Mouse (Mus musculus): ENCODE results near the gene Atf7ip. TPM values are rescaled to one million over a fixed set of nuclear protein-coding genes. Genes with fewer than 3 reads are reported as not detected.

The Atf7ip gene
- polyA plus RNA-seq, 1 experiment = 11.6 TPM

DNA sequence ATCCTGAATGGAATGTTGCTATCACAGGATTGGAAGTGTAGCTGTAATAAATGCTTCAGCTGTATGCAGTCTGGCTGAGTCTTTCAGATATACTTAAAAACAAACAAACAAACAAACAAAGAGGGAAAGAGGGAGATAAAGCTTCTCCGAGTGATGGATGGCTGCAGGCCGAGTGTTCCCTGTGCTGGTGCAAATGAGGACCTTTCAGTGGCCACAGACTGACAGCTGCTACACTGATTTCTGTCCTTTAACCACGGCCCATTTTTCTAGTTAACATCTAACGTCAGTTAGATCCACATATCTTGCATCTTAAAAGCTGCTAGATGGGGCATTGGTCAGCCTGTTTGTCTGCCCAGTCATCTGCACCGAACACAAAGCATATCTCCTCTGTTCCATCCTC, 30.2 kb downstream of the Atf7ip start:
- Histone ChIP-seq H3K4me2 (ENCODE audit: low read depth) (no peak overlapping the region), H3ac (ENCODE audit: control insufficient read depth, insufficient read length) (no peak overlapping the region), H3K79me2 (ENCODE audit: control insufficient read depth, insufficient read depth) (peaks cover 78% of the 10 kb centered on the region), H3K27me3 (ENCODE audit: control insufficient read depth, insufficient read depth, insufficient read length) (no peaks in the 10 kb centered on the region), H3K4me3 (no peak overlapping the region), H3K36me3 (ENCODE audit: control insufficient read depth, insufficient read depth) (no peaks in the 10 kb centered on the region)
- TF ChIP-seq SRF (IDR thresholded peaks at IDR 0.05; ENCODE audit: control insufficient read depth, insufficient read length, low read depth) (no peak), MYOD1 (IDR thresholded peaks at IDR 0.05; ENCODE audit: control insufficient read depth in 1 of 3, insufficient read length in 2 of 3, low read depth in 2 of 3) (peak in 1 of 3 experiments; percentile 5)

DNA sequence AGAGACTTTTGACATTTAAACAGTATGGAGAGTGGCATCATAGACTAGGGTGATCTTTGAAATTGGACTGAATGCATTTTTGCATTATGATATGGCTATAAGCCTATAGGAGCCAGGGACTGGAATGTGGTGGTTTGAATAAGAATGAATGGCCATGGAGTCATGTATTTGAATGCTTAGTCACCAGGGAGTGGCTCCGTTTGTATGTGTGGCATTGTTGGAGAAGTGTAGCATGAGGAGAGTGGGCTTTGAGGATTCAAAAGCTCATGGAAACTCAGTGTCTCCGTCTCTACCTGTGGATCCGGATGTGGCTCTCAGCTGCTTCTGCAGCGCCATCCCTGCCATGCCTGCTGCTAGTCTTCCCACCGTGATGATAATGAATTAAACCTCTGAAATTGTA, 35.4 kb downstream of the Atf7ip start:
- Histone ChIP-seq H3K27me3 (ENCODE audit: control insufficient read depth, insufficient read depth, insufficient read length) (no peaks in the 10 kb centered on the region), H3ac (ENCODE audit: control insufficient read depth, insufficient read length) (no peak overlapping the region), H3K4me3 (no peak overlapping the region), H3K79me2 (ENCODE audit: control insufficient read depth, insufficient read depth) (peaks cover 80% of the 10 kb centered on the region), H3K4me2 (ENCODE audit: low read depth) (peak overlapping the region; percentile 6), H3K36me3 (ENCODE audit: control insufficient read depth, insufficient read depth) (no peaks in the 10 kb centered on the region)
- TF ChIP-seq CEBPB (IDR thresholded peaks at IDR 0.05; ENCODE audit: insufficient read depth, poor library complexity, severe bottlenecking) (no peak), POLR2AphosphoS2 (IDR thresholded peaks at IDR 0.05; ENCODE audit: insufficient read length, low read depth) (no peak), MYOG (IDR thresholded peaks at IDR 0.05; ENCODE audit: control insufficient read depth in 1 of 3, insufficient read depth in 1 of 3, insufficient read length in 2 of 3, low read depth in 2 of 3) (no peak), POLR2A (IDR thresholded peaks at IDR 0.05; ENCODE audit: insufficient read length, low read depth) (no peak), MAX (IDR thresholded peaks at IDR 0.05; ENCODE audit: low read depth) (no peak), USF1 (IDR thresholded peaks at IDR 0.05; ENCODE audit: low read depth) (no peak), MYOD1 (IDR thresholded peaks at IDR 0.05; ENCODE audit: control insufficient read depth in 1 of 3, insufficient read length in 2 of 3, low read depth in 2 of 3) (no peak), TCF3 (IDR thresholded peaks at IDR 0.05; ENCODE audit: insufficient read length, low read depth) (no peak), E2F4 (IDR thresholded peaks at IDR 0.05; ENCODE audit: insufficient read depth) (no peak), SRF (IDR thresholded peaks at IDR 0.05; ENCODE audit: control insufficient read depth, insufficient read length, low read depth) (no peak), REST (IDR thresholded peaks at IDR 0.05; ENCODE audit: insufficient read depth, insufficient read length) (no peak), TCF12 (IDR thresholded peaks at IDR 0.05; ENCODE audit: insufficient read depth, poor library complexity, severe bottlenecking) (no peak)

DNA sequence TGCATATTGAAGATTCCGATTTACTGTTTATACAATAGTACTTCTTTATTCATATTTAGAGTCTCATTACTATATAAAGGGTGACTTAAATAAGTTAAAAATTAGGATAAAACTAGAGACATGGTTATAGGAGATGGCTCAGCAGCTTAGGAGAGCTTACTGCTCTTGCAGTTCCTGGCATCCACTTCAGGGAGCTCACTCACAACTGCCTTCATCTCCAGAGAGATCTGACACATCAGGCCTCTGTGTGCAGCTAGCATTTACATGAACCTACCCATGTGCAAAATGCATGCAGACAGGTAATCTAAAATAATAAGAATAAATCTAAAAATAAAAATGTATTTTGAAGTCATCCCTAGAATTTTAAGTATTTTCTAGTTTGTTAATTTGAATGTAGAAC, 36.1 kb downstream of the Atf7ip start:
- peaks cover 86% of the 10 kb centered on the region for H3K79me2 ChIP-seq (ENCODE audit: control insufficient read depth, insufficient read depth)
- H3K36me3 ChIP-seq (ENCODE audit: control insufficient read depth, insufficient read depth) = no peaks in the 10 kb centered on the region
- H3K4me2 ChIP-seq (ENCODE audit: low read depth) = no peak overlapping the region
- H3K27me3 ChIP-seq (ENCODE audit: control insufficient read depth, insufficient read depth, insufficient read length) = no peaks in the 10 kb centered on the region
- no peak overlapping the region for H3K4me3 ChIP-seq
- no peak for TF ChIP-seq POLR2AphosphoS2 (IDR thresholded peaks at IDR 0.05; ENCODE audit: insufficient read length, low read depth)
- TF ChIP-seq MYOG (IDR thresholded peaks at IDR 0.05; ENCODE audit: control insufficient read depth in 1 of 3, insufficient read depth in 1 of 3, insufficient read length in 2 of 3, low read depth in 2 of 3) = no peak
- TF ChIP-seq CEBPB (IDR thresholded peaks at IDR 0.05; ENCODE audit: insufficient read depth, poor library complexity, severe bottlenecking) = no peak
- no peak for TF ChIP-seq REST (IDR thresholded peaks at IDR 0.05; ENCODE audit: insufficient read depth, insufficient read length)
- H3ac ChIP-seq (ENCODE audit: control insufficient read depth, insufficient read length) = no peak overlapping the region

DNA sequence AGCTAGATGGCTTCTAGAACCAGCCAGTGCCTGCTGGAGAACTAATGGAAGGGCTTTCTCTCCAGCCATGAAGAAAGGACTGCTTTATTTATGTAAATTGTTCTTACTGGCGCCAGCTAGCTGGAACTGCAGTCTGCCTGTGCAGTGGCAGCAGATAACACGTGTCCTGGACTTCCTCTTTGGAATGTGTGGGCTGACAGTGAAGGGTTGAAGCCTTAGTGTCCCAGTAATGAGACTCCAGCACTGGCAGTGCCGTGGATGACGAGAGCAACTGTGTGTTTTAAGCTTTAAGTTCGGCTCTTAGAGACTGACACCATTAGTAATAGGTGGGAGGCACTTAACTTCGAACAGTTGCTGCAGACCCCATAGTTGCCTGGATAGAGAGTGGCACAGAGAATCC, 37.2 kb downstream of the Atf7ip start:
- no peaks in the 10 kb centered on the region for H3K27me3 ChIP-seq (ENCODE audit: control insufficient read depth, insufficient read depth, insufficient read length)
- no peak overlapping the region for H3K4me3 ChIP-seq
- H3K36me3 ChIP-seq (ENCODE audit: control insufficient read depth, insufficient read depth) = no peaks in the 10 kb centered on the region
- H3K4me2 ChIP-seq (ENCODE audit: low read depth) = no peak overlapping the region
- peaks cover 85% of the 10 kb centered on the region for H3K79me2 ChIP-seq (ENCODE audit: control insufficient read depth, insufficient read depth)
- no peak overlapping the region for H3ac ChIP-seq (ENCODE audit: control insufficient read depth, insufficient read length)
- TF ChIP-seq MAX (IDR thresholded peaks at IDR 0.05; ENCODE audit: low read depth) (no peak), POLR2AphosphoS2 (IDR thresholded peaks at IDR 0.05; ENCODE audit: insufficient read length, low read depth) (no peak), TCF3 (IDR thresholded peaks at IDR 0.05; ENCODE audit: insufficient read length, low read depth) (no peak), E2F4 (IDR thresholded peaks at IDR 0.05; ENCODE audit: insufficient read depth) (no peak), MYOD1 (IDR thresholded peaks at IDR 0.05; ENCODE audit: control insufficient read depth in 1 of 3, insufficient read length in 2 of 3, low read depth in 2 of 3) (no peak), REST (IDR thresholded peaks at IDR 0.05; ENCODE audit: insufficient read depth, insufficient read length) (no peak), SRF (IDR thresholded peaks at IDR 0.05; ENCODE audit: control insufficient read depth, insufficient read length, low read depth) (no peak), POLR2A (IDR thresholded peaks at IDR 0.05; ENCODE audit: insufficient read length, low read depth) (no peak), TCF12 (IDR thresholded peaks at IDR 0.05; ENCODE audit: insufficient read depth, poor library complexity, severe bottlenecking) (no peak), CEBPB (IDR thresholded peaks at IDR 0.05; ENCODE audit: insufficient read depth, poor library complexity, severe bottlenecking) (no peak), USF1 (IDR thresholded peaks at IDR 0.05; ENCODE audit: low read depth) (no peak)

DNA sequence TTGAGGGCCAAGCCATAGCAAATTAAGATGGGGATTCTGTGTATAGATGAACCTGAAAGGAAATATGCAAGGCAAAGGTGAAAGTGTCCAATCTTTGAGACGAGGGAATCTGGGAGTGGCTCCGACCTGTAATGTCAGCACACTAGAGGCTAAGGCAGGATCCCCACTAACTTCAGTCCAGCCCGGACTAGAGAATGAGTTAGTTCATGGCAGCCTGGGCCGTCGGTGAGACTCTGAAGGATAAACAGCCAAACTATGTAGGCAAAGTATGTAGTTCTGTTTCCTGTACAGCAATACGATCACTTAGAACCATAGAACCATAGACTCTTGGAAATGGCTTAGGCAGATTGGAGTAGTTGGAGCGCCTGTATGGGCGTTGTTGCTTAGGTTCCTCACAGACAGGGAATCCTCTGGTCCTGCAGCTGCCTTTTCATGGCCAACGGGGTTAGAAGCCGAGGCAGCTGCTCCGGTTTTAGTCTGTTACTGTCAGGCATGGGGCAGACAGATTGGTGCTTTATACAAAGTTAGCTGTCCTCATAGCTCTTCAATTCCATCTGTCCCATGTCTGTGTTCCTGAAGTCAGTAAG, 39.4 kb downstream of the Atf7ip start:
- Histone ChIP-seq H3K4me3 (no peak overlapping the region), H3K27me3 (ENCODE audit: control insufficient read depth, insufficient read depth, insufficient read length) (no peaks in the 10 kb centered on the region), H3K36me3 (ENCODE audit: control insufficient read depth, insufficient read depth) (no peaks in the 10 kb centered on the region), H3K4me2 (ENCODE audit: low read depth) (no peak overlapping the region), H3ac (ENCODE audit: control insufficient read depth, insufficient read length) (no peak overlapping the region), H3K79me2 (ENCODE audit: control insufficient read depth, insufficient read depth) (peaks cover 89% of the 10 kb centered on the region)
- TF ChIP-seq CEBPB (IDR thresholded peaks at IDR 0.05; ENCODE audit: insufficient read depth, poor library complexity, severe bottlenecking) = no peak
- no peak for TF ChIP-seq TCF12 (IDR thresholded peaks at IDR 0.05; ENCODE audit: insufficient read depth, poor library complexity, severe bottlenecking)
- no peak for TF ChIP-seq POLR2AphosphoS2 (IDR thresholded peaks at IDR 0.05; ENCODE audit: insufficient read length, low read depth)
- TF ChIP-seq REST (IDR thresholded peaks at IDR 0.05; ENCODE audit: insufficient read depth, insufficient read length) = no peak
- no peak for TF ChIP-seq POLR2A (IDR thresholded peaks at IDR 0.05; ENCODE audit: insufficient read length, low read depth)
- TF ChIP-seq E2F4 (IDR thresholded peaks at IDR 0.05; ENCODE audit: insufficient read depth) = no peak
